Mouse (Mus musculus) CH12.LX (cell line): ENCODE measurements around the gene Krtap26-1. TPM values are rescaled to one million over a fixed set of nuclear protein-coding genes. Genes with fewer than 3 reads are reported as not detected.

Experiments used
- DNase-seq: peaks from one replicate; pipeline ENCODE4 v3.0.0-alpha.2; 2013; ENCODE audit errors: extremely low read depth
- H3K27ac ChIP-seq: 2 replicates; pipeline ENCODE4 v1.5.1; 2012; ENCODE audit warnings: low read depth, mild to moderate bottlenecking, control low read depth, moderate library complexity; ENCODE audit not compliant: insufficient read depth
- H3K27me3 ChIP-seq: replicated peaks from 2 replicates; pipeline ENCODE3; 2012; ENCODE audit warnings: inconsistent platforms
- H3K36me3 ChIP-seq, 2 experiments: replicated peaks in 1 of 2; 2 replicates each; pipeline versions ENCODE3 to v1.6.1; 2012; ENCODE audit warnings: inconsistent platforms in 1 of 2, low read length in 1 of 2, mild to moderate bottlenecking in 1 of 2, mixed read lengths in 1 of 2, moderate library complexity in 1 of 2; ENCODE audit not compliant: control insufficient read depth in 1 of 2, insufficient read depth in 1 of 2
- H3K4me1 ChIP-seq, 2 experiments: 2 replicates each; pipeline ENCODE4 v1.6.1; 2012; ENCODE audit warnings: inconsistent platforms in 1 of 2, moderate library complexity in 1 of 2; ENCODE audit not compliant: insufficient read depth in 2 of 2, control insufficient read depth in 1 of 2
- H3K4me2 ChIP-seq: 2 replicates; pipeline ENCODE4 v1.6.1; 2012; ENCODE audit warnings: low read depth, mild to moderate bottlenecking, control low read depth; ENCODE audit not compliant: poor library complexity, insufficient read depth, severe bottlenecking
- H3K4me3 ChIP-seq, 3 experiments: fragments of 150-350 bp in 1 of 3; sonication (generic) in 1 of 3; replicated peaks in 1 of 3; 2 replicates each; pipeline versions ENCODE3 to v1.5.1; 2011 to 2012; ENCODE audit warnings: low read depth in 2 of 3, low read length in 2 of 3, mild to moderate bottlenecking in 2 of 3, moderate library complexity in 2 of 3, control low read depth in 1 of 3, improper control_type of control experiment in 1 of 3, inconsistent platforms in 1 of 3, mixed read lengths in 1 of 3; ENCODE audit not compliant: poor library complexity in 1 of 3
- H3K79me2 ChIP-seq: replicated peaks from 2 replicates; pipeline ENCODE4 v1.6.1; 2012; ENCODE audit warnings: mild to moderate bottlenecking, moderate library complexity; ENCODE audit not compliant: control insufficient read depth, poor library complexity, insufficient read depth, severe bottlenecking; ENCODE audit errors: extremely low read depth
- H3K9ac ChIP-seq: 2 replicates; pipeline ENCODE4 v1.6.1; 2012; ENCODE audit warnings: low read depth, mild to moderate bottlenecking, control low read depth, moderate library complexity; ENCODE audit not compliant: insufficient read depth
- H3K9me3 ChIP-seq: replicated peaks from 2 replicates; pipeline ENCODE3; 2012; ENCODE audit warnings: low read length, inconsistent platforms, mixed read lengths
- HCFC1 ChIP-seq: IDR thresholded peaks from 2 replicates; pipeline ENCODE4 v1.6.1; 2012; ENCODE audit warnings: low read depth, mild to moderate bottlenecking, inconsistent platforms, low read length, improper control_type of control experiment
- KAT2A ChIP-seq: IDR thresholded peaks from 2 replicates; pipeline ENCODE4 v1.6.1; 2012; ENCODE audit warnings: low read length, improper control_type of control experiment, inconsistent platforms; ENCODE audit not compliant: insufficient replicate concordance
- NELFE ChIP-seq: IDR thresholded peaks from 2 replicates; pipeline ENCODE4 v1.6.1; 2011; ENCODE audit warnings: low read depth, low read length, improper control_type of control experiment
- NRF1 ChIP-seq: IDR thresholded peaks from 2 replicates; pipeline ENCODE4 v1.6.1; 2014; ENCODE audit warnings: low read depth, mild to moderate bottlenecking, inconsistent platforms, low read length, improper control_type of control experiment, moderate library complexity
- UBTF ChIP-seq: IDR thresholded peaks from 2 replicates; pipeline ENCODE4 v1.6.1; 2012; ENCODE audit warnings: low read depth, mild to moderate bottlenecking, inconsistent platforms, low read length, improper control_type of control experiment, moderate library complexity
- dilution Hi-C: fragments of 300-500 bp; cut with MboI; formaldehyde crosslinking; loops from 2 replicates; pipeline ENCODE4 v1.14.3; 2020; ENCODE audit warnings: low sequenced_read_pairs; ENCODE audit not compliant: extremely low pct_unique_long_range_greater_than_20kb, extremely low pct_ligation_motif_present
- in situ Hi-C: fragments of 300-500 bp; cut with MboI; formaldehyde crosslinking; loops from 3 replicates; pipeline ENCODE4 v1.14.3; 2019; ENCODE audit warnings: low sequenced_read_pairs, low pct_ligation_motif_present, low pct_unique_long_range_greater_than_20kb, mixed read lengths
- polyA plus RNA-seq: library from polyadenylated mRNA; unstranded; fragments of >175 nt; gene quantifications from 2 replicates; pipeline ENCODE4 v1.2.1, GENCODE M21; 2012; ENCODE audit warnings: low read depth; ENCODE audit not compliant: insufficient read length
- total RNA-seq, 2 experiments: library from RNA; depleted of rRNA; stranded (reverse); fragments of 300-350 nt in 1 of 2; fragments of >200 nt in 1 of 2; gene quantifications; 2 replicates each; pipeline ENCODE4 v1.2.3; 2012 to 2014

Gene Krtap26-1
- total and polyA plus RNA-seq, 3 experiments: not detected

DNA sequence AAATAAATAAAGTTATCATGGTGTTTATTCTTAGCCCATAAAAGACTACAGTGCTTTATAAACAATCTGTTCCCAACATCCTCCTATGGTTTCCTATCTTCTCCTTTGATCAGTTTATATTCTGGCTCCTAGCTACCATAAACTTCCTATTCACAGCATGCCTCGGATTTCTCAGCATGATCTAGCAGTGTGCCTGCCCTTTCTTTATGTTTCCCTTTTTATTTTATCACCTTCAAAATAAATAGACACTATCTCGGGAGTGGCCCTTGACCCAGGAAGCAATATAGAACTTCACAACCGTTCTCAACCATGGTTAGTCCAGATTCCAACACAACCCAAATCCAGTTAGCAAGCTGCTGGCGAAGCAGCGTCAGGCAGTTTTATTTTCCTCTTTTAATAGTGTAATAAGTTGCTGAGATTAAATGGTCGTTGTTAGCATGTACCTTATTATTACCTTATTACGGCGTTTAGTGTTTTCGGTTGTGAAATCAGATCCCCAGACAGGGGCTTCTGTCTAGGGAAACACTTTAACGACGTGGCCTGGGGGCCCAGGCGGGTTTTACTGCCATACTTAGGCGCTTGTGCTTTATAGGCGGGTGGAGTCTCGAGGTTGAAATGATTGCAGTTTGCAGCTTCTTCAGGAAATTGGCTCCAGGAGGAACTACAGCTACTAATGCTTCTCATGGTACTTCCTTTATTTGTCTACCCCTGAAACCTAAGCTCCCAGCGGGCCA lies 47.9 kb downstream of the Krtap26-1 start:
- TF ChIP-seq UBTF (no peak), KAT2A (no peak), HCFC1 (no peak), NELFE (no peak), NRF1 (no peak)
- Histone ChIP-seq H3K4me3 (no peak overlapping the region), H3K36me3 (no peaks in the 10 kb centered on the region), H3K4me1 (no peaks in the 10 kb centered on the region), H3K27ac (no peak overlapping the region), H3K9ac (no peak overlapping the region), H3K9me3 (peaks cover 63% of the 10 kb centered on the region), H3K27me3 (no peaks in the 10 kb centered on the region), H3K4me2 (no peak overlapping the region), H3K79me2 (no peaks in the 10 kb centered on the region)
- DNase-seq: no peak
- dilution Hi-C loops (no loop called here), in situ Hi-C loops (no loop called here)

Other genes starting within 250 kb of the Krtap26-1 start
- gene Cldn17, start 140.8 kb downstream of the Krtap26-1 start, total RNA-seq (2012; rRNA removed): not detected in 2 replicates
- not detected in 2 replicates for gene Cldn17, start 140.8 kb downstream of the Krtap26-1 start, total RNA-seq (2014; rRNA removed)
- not detected in 2 replicates for gene Cldn17, start 140.8 kb downstream of the Krtap26-1 start, polyA plus RNA-seq
- gene Cldn8, start 84.6 kb downstream of the Krtap26-1 start, total RNA-seq (2012; rRNA removed): not detected in 2 replicates
- not detected in 2 replicates for gene Cldn8, start 84.6 kb downstream of the Krtap26-1 start, total RNA-seq (2014; rRNA removed)
- not detected in 2 replicates for gene Cldn8, start 84.6 kb downstream of the Krtap26-1 start, polyA plus RNA-seq
- gene Krtap24-1, start 35.5 kb downstream of the Krtap26-1 start, total RNA-seq (2012; rRNA removed): not detected in 2 replicates
- gene Krtap24-1, start 35.5 kb downstream of the Krtap26-1 start, total RNA-seq (2014; rRNA removed): not detected in 2 replicates
- not detected in 2 replicates for gene Krtap24-1, start 35.5 kb downstream of the Krtap26-1 start, polyA plus RNA-seq
- not detected in 2 replicates for gene 2310079G19Rik, start 20.1 kb downstream of the Krtap26-1 start, total RNA-seq (2012; rRNA removed)
- not detected in 2 replicates for gene 2310079G19Rik, start 20.1 kb downstream of the Krtap26-1 start, total RNA-seq (2014; rRNA removed)
- gene 2310079G19Rik, start 20.1 kb downstream of the Krtap26-1 start, polyA plus RNA-seq: not detected in 2 replicates
- gene Krtap27-1, start 23.9 kb upstream of the Krtap26-1 start, total RNA-seq (2012; rRNA removed): not detected in 2 replicates
- gene Krtap27-1, start 23.9 kb upstream of the Krtap26-1 start, total RNA-seq (2014; rRNA removed): not detected in 2 replicates
- gene Krtap27-1, start 23.9 kb upstream of the Krtap26-1 start, polyA plus RNA-seq: not detected in 2 replicates
- not detected in 2 replicates for gene 2310061N02Rik, start 60.2 kb upstream of the Krtap26-1 start, total RNA-seq (2012; rRNA removed)
- not detected in 2 replicates for gene 2310061N02Rik, start 60.2 kb upstream of the Krtap26-1 start, total RNA-seq (2014; rRNA removed)
- not detected in 2 replicates for gene 2310061N02Rik, start 60.2 kb upstream of the Krtap26-1 start, polyA plus RNA-seq
- not detected in 2 replicates for gene Krtap13-1, start 81.1 kb upstream of the Krtap26-1 start, total RNA-seq (2012; rRNA removed)
- gene Krtap13-1, start 81.1 kb upstream of the Krtap26-1 start, total RNA-seq (2014; rRNA removed): not detected in 2 replicates
- gene Krtap13-1, start 81.1 kb upstream of the Krtap26-1 start, polyA plus RNA-seq: not detected in 2 replicates
- gene Krtap13, start 103.8 kb upstream of the Krtap26-1 start, total RNA-seq (2012; rRNA removed): not detected in 2 replicates
- gene Krtap13, start 103.8 kb upstream of the Krtap26-1 start, total RNA-seq (2014; rRNA removed): not detected in 2 replicates
- not detected in 2 replicates for gene Krtap13, start 103.8 kb upstream of the Krtap26-1 start, polyA plus RNA-seq
- gene 2310034C09Rik, start 111.1 kb upstream of the Krtap26-1 start, total RNA-seq (2012; rRNA removed): not detected in 2 replicates
- not detected in 2 replicates for gene 2310034C09Rik, start 111.1 kb upstream of the Krtap26-1 start, total RNA-seq (2014; rRNA removed)
- not detected in 2 replicates for gene 2310034C09Rik, start 111.1 kb upstream of the Krtap26-1 start, polyA plus RNA-seq
- gene 2310057N15Rik, start 126.4 kb upstream of the Krtap26-1 start, total RNA-seq (2012; rRNA removed): not detected in 2 replicates
- gene 2310057N15Rik, start 126.4 kb upstream of the Krtap26-1 start, total RNA-seq (2014; rRNA removed): not detected in 2 replicates
- not detected in 2 replicates for gene 2310057N15Rik, start 126.4 kb upstream of the Krtap26-1 start, polyA plus RNA-seq
- not detected in 2 replicates for gene Gm5965, start 130.1 kb upstream of the Krtap26-1 start, total RNA-seq (2012; rRNA removed)
- gene Gm5965, start 130.1 kb upstream of the Krtap26-1 start, total RNA-seq (2014; rRNA removed): not detected in 2 replicates
- not detected in 2 replicates for gene Gm5965, start 130.1 kb upstream of the Krtap26-1 start, polyA plus RNA-seq
- gene Gm20741, start 164.4 kb upstream of the Krtap26-1 start, total RNA-seq (2012; rRNA removed): not detected in 2 replicates
- not detected in 2 replicates for gene Gm20741, start 164.4 kb upstream of the Krtap26-1 start, total RNA-seq (2014; rRNA removed)
- gene Gm20741, start 164.4 kb upstream of the Krtap26-1 start, polyA plus RNA-seq: not detected in 2 replicates
- not detected in 2 replicates for gene Krtap15, start 172.4 kb upstream of the Krtap26-1 start, total RNA-seq (2012; rRNA removed)
- gene Krtap15, start 172.4 kb upstream of the Krtap26-1 start, total RNA-seq (2014; rRNA removed): not detected in 2 replicates
- gene Krtap15, start 172.4 kb upstream of the Krtap26-1 start, polyA plus RNA-seq: not detected in 2 replicates
- gene Krtap14, start 178.3 kb upstream of the Krtap26-1 start, total RNA-seq (2012; rRNA removed): not detected in 2 replicates
- not detected in 2 replicates for gene Krtap14, start 178.3 kb upstream of the Krtap26-1 start, total RNA-seq (2014; rRNA removed)
- gene Krtap14, start 178.3 kb upstream of the Krtap26-1 start, polyA plus RNA-seq: not detected in 2 replicates
- gene Krtap19-1, start 221.6 kb upstream of the Krtap26-1 start, total RNA-seq (2012; rRNA removed): not detected in 2 replicates
- gene Krtap19-1, start 221.6 kb upstream of the Krtap26-1 start, total RNA-seq (2014; rRNA removed): not detected in 2 replicates
- not detected in 2 replicates for gene Krtap19-1, start 221.6 kb upstream of the Krtap26-1 start, polyA plus RNA-seq
- not detected in 2 replicates for gene Krtap19-2, start 226.5 kb upstream of the Krtap26-1 start, total RNA-seq (2012; rRNA removed)
- not detected in 2 replicates for gene Krtap19-2, start 226.5 kb upstream of the Krtap26-1 start, total RNA-seq (2014; rRNA removed)
- not detected in 2 replicates for gene Krtap19-2, start 226.5 kb upstream of the Krtap26-1 start, polyA plus RNA-seq
- gene Krtap19-3, start 230.2 kb upstream of the Krtap26-1 start, total RNA-seq (2012; rRNA removed): not detected in 2 replicates
- not detected in 2 replicates for gene Krtap19-3, start 230.2 kb upstream of the Krtap26-1 start, total RNA-seq (2014; rRNA removed)
- not detected in 2 replicates for gene Krtap19-3, start 230.2 kb upstream of the Krtap26-1 start, polyA plus RNA-seq
- gene Krtap19-4, start 237.3 kb upstream of the Krtap26-1 start, total RNA-seq (2012; rRNA removed): not detected in 2 replicates
- not detected in 2 replicates for gene Krtap19-4, start 237.3 kb upstream of the Krtap26-1 start, total RNA-seq (2014; rRNA removed)
- gene Krtap19-4, start 237.3 kb upstream of the Krtap26-1 start, polyA plus RNA-seq: not detected in 2 replicates
- gene Krtap19-5, start 248.7 kb upstream of the Krtap26-1 start, total RNA-seq (2012; rRNA removed): not detected in 2 replicates
- not detected in 2 replicates for gene Krtap19-5, start 248.7 kb upstream of the Krtap26-1 start, total RNA-seq (2014; rRNA removed)
- gene Krtap19-5, start 248.7 kb upstream of the Krtap26-1 start, polyA plus RNA-seq: not detected in 2 replicates